Mouse (Mus musculus) intestine, postnatal 0 days (tissue): Measurements from ENCODE around the gene Igf1r. TPM values are rescaled to one million over a fixed set of nuclear protein-coding genes. Genes with fewer than 3 reads are reported as not detected.

Source experiments
- ATAC-seq: fragments of 200-750 bp; cut with Nextera tagmentation; 2 replicates; pipeline ENCODE4 v1.8.0; 2017; ENCODE audit warnings: mild to moderate bottlenecking, moderate TSS enrichment, moderate library complexity
- H3K27ac ChIP-seq: fragments of 300-500 bp; sonication (generic); 2 replicates; pipeline ENCODE4 v1.5.1; 2014; ENCODE audit warnings: mild to moderate bottlenecking, low read depth, low read length, moderate library complexity
- H3K27me3 ChIP-seq: fragments of 300-500 bp; sonication (generic); replicated peaks from 2 replicates; pipeline ENCODE4 v1.6.1; 2014; ENCODE audit warnings: low read length, mixed read lengths; ENCODE audit not compliant: control insufficient read depth, insufficient read depth
- H3K36me3 ChIP-seq: fragments of 300-500 bp; sonication (generic); 2 replicates; pipeline ENCODE4 v1.6.1; 2014; ENCODE audit warnings: mild to moderate bottlenecking, moderate library complexity; ENCODE audit not compliant: control insufficient read depth, insufficient read depth
- H3K4me1 ChIP-seq: fragments of 300-500 bp; sonication (generic); replicated peaks from 2 replicates; pipeline ENCODE4 v1.6.1; 2014; ENCODE audit warnings: antibody characterized with exemption, low read length, mixed read lengths; ENCODE audit not compliant: control insufficient read depth, insufficient read depth
- H3K4me2 ChIP-seq: fragments of 300-500 bp; sonication (generic); replicated peaks from 2 replicates; pipeline ENCODE4 v1.6.1; 2014; ENCODE audit warnings: low read depth, mild to moderate bottlenecking, moderate library complexity
- H3K4me3 ChIP-seq: fragments of 300-500 bp; sonication (generic); 2 replicates; pipeline ENCODE4 v1.5.1; 2014; ENCODE audit warnings: low read depth, low read length
- H3K9ac ChIP-seq: fragments of 300-500 bp; sonication (generic); 2 replicates; pipeline ENCODE4 v1.6.1; 2014; ENCODE audit warnings: mild to moderate bottlenecking, low read depth, low read length
- H3K9me3 ChIP-seq: fragments of 300-500 bp; sonication (generic); 2 replicates; pipeline ENCODE4 v1.6.1; 2016; ENCODE audit warnings: mixed run types; ENCODE audit not compliant: control insufficient read depth
- CTCF ChIP-seq: sonication (generic); IDR thresholded peaks from 2 replicates; pipeline ENCODE4 v1.5.1; 2016; ENCODE audit warnings: low read depth, mild to moderate bottlenecking, control low read depth, antibody characterized with exemption, moderate library complexity
- WGBS: fragments of 180-500 bp; shearing (Covaris S2); extraction: QIAGEN DNeasy Blood & Tissue Kit; methylation state at CpG from one replicate; pipeline ENCODE4 v1.1.7; 2014; 5-methylcytosine and 5-hydroxymethylcytosine counted together
- polyA plus RNA-seq: library from polyadenylated mRNA; unstranded; fragments of >200 nt; fragmentation: Nextera tagmentation; extraction: Ambion mirVana; gene quantifications from 2 replicates; pipeline ENCODE4 v1.2.1, GENCODE M21; 2015

The Igf1r gene
- polyA plus RNA-seq, 1 experiment from 2014 or later, result 5.3 TPM

DNA sequence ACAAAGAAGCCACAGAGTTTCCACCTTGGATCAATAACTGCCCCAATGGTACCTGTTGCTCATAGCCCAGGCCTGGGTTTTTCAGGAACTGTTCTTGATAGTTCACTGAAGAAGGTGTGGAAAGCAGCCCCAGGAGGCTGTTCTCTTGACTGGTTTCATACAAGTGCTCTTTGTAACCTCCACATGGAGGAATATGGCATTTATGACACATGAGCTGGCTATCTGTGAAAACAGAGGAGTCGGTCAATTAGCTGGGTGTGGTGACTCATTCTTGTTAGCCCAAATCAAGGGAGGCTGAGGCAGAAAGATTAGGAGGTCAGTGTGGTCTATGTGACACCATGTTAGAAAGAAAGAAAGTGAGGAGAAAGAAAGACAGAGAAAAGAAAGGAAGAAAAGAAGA, 5.7 kb upstream of the Igf1r start:
- no peaks in the 10 kb centered on the region for H3K4me1 ChIP-seq
- no peaks in the 10 kb centered on the region for H3K9me3 ChIP-seq
- H3K4me3 ChIP-seq, result no peak overlapping the region
- WGBS, result 47% methylated on average over 1 of the region's 1 CpGs
- no peak overlapping the region for H3K4me2 ChIP-seq
- peaks cover 4% of the 10 kb centered on the region; the same call in 1 of the 2 replicates for H3K27me3 ChIP-seq
- H3K36me3 ChIP-seq, result no peaks in the 10 kb centered on the region
- H3K9ac ChIP-seq, result no peak overlapping the region
- no peak for ATAC-seq
- no peak for TF ChIP-seq CTCF
- no peak overlapping the region for H3K27ac ChIP-seq

DNA sequence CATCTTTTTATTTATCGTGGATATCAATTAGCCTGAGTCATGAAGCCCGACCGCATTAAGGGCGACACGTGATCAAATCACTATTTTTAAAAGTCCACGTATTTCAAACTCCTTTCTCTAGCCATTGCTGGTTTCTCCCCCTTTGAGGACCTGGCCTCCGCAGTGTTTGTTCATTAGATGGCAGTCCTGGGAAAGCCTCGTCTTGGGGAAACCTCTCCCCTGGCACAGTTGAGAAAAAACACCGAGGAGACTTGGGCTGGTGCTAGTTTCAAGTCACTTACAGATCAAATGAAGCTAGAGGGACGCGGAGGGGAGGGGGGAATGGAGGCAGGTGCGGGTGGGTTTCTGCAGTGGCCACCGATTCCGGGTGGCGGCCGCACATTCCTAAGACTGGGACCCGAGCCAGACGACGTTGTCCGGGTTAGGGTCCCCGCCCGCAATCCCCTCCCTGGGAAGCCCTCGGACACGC, 2.2 kb upstream of the Igf1r start:
- peak overlapping the region; percentile 92 for H3K4me3 ChIP-seq
- peak overlapping the region; percentile 97 for H3K27ac ChIP-seq
- no peaks in the 10 kb centered on the region for H3K9me3 ChIP-seq
- H3K27me3 ChIP-seq, result peaks cover 4% of the 10 kb centered on the region; the same call in 1 of the 2 replicates
- no peaks in the 10 kb centered on the region for H3K36me3 ChIP-seq
- peak overlapping the region; percentile 93 for H3K9ac ChIP-seq
- TF ChIP-seq CTCF, result no peak
- WGBS, result 0% methylated on average over 24 of the region's 24 CpGs
- no peaks in the 10 kb centered on the region for H3K4me1 ChIP-seq
- H3K4me2 ChIP-seq, result peak overlapping the region; percentile 98
- ATAC-seq, result no peak

DNA sequence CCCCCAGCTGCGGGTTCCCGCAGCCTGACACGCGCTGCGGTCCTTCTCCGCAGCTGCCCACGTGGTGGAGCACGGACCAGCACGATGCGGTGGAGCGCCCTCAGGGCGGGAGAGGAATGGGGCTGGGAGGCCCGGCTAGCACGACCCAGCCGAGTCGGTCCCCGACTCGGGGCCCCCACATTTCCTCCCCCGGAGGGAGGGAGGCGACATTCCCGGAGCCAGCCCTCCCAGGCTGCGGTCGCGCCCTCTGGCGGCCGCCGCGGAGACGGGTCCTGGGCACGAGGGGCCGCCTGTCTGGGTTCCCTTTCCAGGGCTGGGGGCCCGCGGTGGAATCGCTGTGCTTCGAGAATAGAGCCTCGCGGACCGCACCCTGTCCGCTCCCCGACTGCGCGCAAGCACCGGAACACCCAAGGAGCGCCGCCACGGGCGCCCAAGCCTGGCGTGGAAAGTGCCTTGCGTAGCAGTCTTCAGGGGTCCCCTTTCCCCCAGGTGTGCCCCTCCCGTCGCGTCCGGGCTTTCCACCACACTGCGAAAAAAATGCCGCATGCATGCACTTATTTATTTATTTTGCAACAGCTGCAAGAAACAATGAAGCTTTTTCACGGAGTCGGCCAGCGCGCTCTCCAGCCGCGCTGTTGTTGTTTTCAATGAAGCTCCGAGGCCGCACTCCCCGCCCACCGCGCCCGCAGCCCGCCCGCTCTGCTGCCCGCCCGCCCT, 1.7 kb upstream of the Igf1r start:
- peak; percentile 81 for ATAC-seq
- TF ChIP-seq CTCF, result peak; percentile 94
- Histone ChIP-seq H3K27me3 (peaks cover 4% of the 10 kb centered on the region; the same call in 1 of the 2 replicates), H3K9ac (peak overlapping the region; percentile 93), H3K4me2 (peak overlapping the region; percentile 98), H3K4me1 (no peaks in the 10 kb centered on the region), H3K36me3 (no peaks in the 10 kb centered on the region), H3K9me3 (no peaks in the 10 kb centered on the region), H3K27ac (peak overlapping the region; percentile 97), H3K4me3 (peak overlapping the region; percentile 92)
- WGBS, result under 1% methylated on average over 68 of the region's 71 CpGs

DNA sequence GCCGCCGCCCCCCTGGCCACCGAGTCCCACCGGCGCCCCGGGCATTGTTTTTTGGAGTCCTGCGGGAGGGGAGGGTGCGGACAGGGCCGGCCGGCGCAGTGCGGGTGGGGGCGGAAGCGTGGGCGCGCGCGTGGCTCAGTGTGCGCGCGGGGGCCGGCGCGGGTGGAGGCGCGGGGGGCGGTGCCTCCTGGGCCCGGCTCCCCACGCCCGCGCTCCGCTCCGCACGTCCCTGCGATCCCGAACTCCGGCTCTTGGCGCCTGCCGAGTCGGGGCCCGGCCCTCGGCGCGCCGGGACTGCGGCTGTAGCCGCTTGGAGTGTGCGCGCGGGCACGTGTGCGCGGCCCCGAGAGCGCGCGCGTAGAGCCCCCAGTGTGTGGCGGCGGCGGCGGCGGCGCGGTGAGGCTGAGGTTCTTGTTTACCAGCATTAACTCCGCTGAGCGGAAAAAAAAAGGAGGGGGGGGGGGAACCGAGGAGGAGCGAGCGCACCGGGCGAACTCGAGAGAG, 1.0 kb upstream of the Igf1r start:
- peak; percentile 90 for ATAC-seq
- H3K27ac ChIP-seq, result peak overlapping the region; percentile 97
- peak overlapping the region; percentile 98 for H3K4me2 ChIP-seq
- no peak for TF ChIP-seq CTCF
- H3K4me3 ChIP-seq, result peak overlapping the region; percentile 92
- under 1% methylated on average over 56 of the region's 73 CpGs for WGBS
- peak overlapping the region; percentile 93 for H3K9ac ChIP-seq
- H3K27me3 ChIP-seq, result peaks cover 1% of the 10 kb centered on the region; the same call in 1 of the 2 replicates
- H3K9me3 ChIP-seq, result no peaks in the 10 kb centered on the region
- no peaks in the 10 kb centered on the region for H3K36me3 ChIP-seq
- H3K4me1 ChIP-seq, result no peaks in the 10 kb centered on the region

DNA sequence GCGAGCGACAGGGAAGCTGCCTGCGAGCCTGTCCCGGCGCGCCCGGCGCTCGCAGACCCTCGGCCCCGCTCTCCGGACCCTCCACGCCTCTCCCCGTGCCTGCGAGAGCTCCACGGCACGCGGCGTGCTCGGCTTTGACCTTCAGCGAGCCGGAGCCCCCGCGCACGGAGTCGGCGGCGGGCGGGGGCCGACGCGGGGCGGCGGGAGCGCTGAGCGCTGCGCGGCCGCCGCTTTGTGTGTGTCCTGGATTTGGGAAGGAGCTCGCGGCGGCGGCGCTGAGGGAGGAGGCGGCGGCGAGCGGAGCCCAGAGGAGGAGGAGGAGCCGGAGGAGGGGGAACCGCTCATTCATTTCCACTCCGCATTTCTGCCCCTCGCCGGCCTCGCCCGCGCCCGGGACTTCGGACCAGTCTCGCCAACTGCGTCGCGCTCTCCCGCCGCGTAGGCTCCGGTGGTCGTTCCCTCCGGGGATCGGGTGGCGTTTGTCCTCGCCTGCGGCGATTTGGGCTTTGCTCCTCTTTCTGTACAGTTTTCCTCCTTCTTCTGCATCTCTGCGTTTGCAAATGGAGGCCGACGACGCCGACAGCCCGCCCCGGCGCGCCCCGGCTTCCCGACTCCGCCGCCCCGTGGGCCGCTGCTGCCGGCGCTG, 468 bp upstream of the Igf1r start:
- H3K4me2 ChIP-seq, result peak overlapping the region; percentile 98
- H3K9ac ChIP-seq, result peak overlapping the region; percentile 93
- no peaks in the 10 kb centered on the region for H3K36me3 ChIP-seq
- H3K4me1 ChIP-seq, result no peaks in the 10 kb centered on the region; the same call in 1 of the 2 replicates
- H3K27ac ChIP-seq, result peak overlapping the region; percentile 97
- no peaks in the 10 kb centered on the region for H3K27me3 ChIP-seq
- under 1% methylated on average over 69 of the region's 91 CpGs for WGBS
- H3K9me3 ChIP-seq, result no peaks in the 10 kb centered on the region
- ATAC-seq, result peak; percentile 32
- no peak for TF ChIP-seq CTCF
- peak overlapping the region; percentile 92 for H3K4me3 ChIP-seq

DNA sequence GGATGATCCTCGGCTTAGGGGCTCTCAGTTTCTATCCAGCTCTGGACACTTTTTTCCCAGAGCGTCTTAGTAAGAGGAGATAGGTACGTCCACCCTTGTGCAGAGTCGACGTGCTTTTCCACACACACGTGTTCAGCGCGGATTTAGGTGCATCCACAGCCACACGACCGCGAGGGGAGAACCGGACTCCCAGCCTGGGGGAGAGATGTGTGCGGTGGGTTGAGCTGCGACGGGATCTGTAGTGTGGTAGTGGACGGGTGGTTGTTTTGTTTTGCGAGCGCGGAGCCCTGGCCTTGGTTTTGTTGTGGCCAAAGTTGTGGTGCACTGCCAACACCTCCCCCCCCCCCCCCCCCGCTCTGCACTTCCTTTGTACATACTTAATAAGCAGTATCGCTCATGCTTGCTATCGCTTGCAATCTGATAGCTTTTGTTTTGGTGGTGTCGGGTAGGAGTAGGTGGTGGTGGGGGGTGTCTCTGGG, 1.2 kb downstream of the Igf1r start:
- H3K27me3 ChIP-seq, result no peaks in the 10 kb centered on the region
- H3K4me1 ChIP-seq, result no peaks in the 10 kb centered on the region; the same call in 1 of the 2 replicates
- 8% methylated on average over 23 of the region's 23 CpGs for WGBS
- peak overlapping the region; percentile 98 for H3K4me2 ChIP-seq
- peak overlapping the region; percentile 93 for H3K9ac ChIP-seq
- ATAC-seq, result no peak
- no peaks in the 10 kb centered on the region for H3K36me3 ChIP-seq
- H3K27ac ChIP-seq, result no peak overlapping the region; the same call in 1 of the 2 replicates
- TF ChIP-seq CTCF, result no peak
- H3K9me3 ChIP-seq, result no peaks in the 10 kb centered on the region
- peak overlapping the region; percentile 92 for H3K4me3 ChIP-seq
